Mouse (Mus musculus) stomach, embryonic 16.5 days (tissue): ENCODE measurements around the gene Gm20518. TPM values are rescaled to one million over a fixed set of nuclear protein-coding genes. Genes with fewer than 3 reads are reported as not detected.

ENCODE experiments used
- ATAC-seq: fragments of 200-750 bp; cut with Nextera tagmentation; 2 replicates; pipeline ENCODE4 v1.8.0; 2017; ENCODE audit warnings: moderate number of reproducible peaks, moderate TSS enrichment; ENCODE audit not compliant: insufficient read depth, low FRiP score
- H3K27ac ChIP-seq: fragments of 300-500 bp; sonication (generic); 2 replicates; pipeline ENCODE4 v1.5.1; 2014; ENCODE audit warnings: low read length
- H3K27me3 ChIP-seq: fragments of 300-500 bp; sonication (generic); 2 replicates; pipeline ENCODE4 v1.6.1; 2014; ENCODE audit warnings: low read length, control low read depth, mixed read lengths; ENCODE audit not compliant: control insufficient read depth, insufficient read depth
- H3K36me3 ChIP-seq: fragments of 300-500 bp; sonication (generic); 2 replicates; pipeline ENCODE4 v1.6.1; 2014; ENCODE audit warnings: low read length; ENCODE audit not compliant: control insufficient read depth, insufficient read depth
- H3K4me1 ChIP-seq: fragments of 300-500 bp; sonication (generic); 2 replicates; pipeline ENCODE4 v1.6.1; 2014; ENCODE audit warnings: low read length, control low read depth, mixed read lengths; ENCODE audit not compliant: control insufficient read depth, insufficient read depth
- H3K4me2 ChIP-seq: fragments of 300-500 bp; sonication (generic); 2 replicates; pipeline ENCODE4 v1.6.1; 2014; ENCODE audit warnings: low read depth, low read length, mixed read lengths
- H3K4me3 ChIP-seq: fragments of 300-500 bp; sonication (generic); replicated peaks from 2 replicates; pipeline ENCODE4 v1.5.1; 2014; ENCODE audit warnings: mild to moderate bottlenecking, low read length
- H3K9ac ChIP-seq: fragments of 300-500 bp; sonication (generic); 2 replicates; pipeline ENCODE4 v1.6.1; 2014; ENCODE audit warnings: low read length
- H3K9me3 ChIP-seq: fragments of 300-500 bp; sonication (generic); replicated peaks from 2 replicates; pipeline ENCODE4 v1.6.1; 2016; ENCODE audit warnings: low read length, control low read depth; ENCODE audit not compliant: control insufficient read depth
- WGBS: fragments of 180-500 bp; shearing (Covaris S2); extraction: QIAGEN DNeasy Blood & Tissue Kit; methylation state at CpG from one replicate; pipeline ENCODE4 v1.1.7; 2014; 5-methylcytosine and 5-hydroxymethylcytosine counted together
- polyA plus RNA-seq: library from polyadenylated mRNA; unstranded; fragments of >200 nt; fragmentation: Nextera tagmentation; extraction: Ambion mirVana; gene quantifications from 2 replicates; pipeline ENCODE4 v1.2.1, GENCODE M21; 2015

The Gm20518 gene
- polyA plus RNA-seq, 1 experiment from 2014 or later, result 0.32 TPM

- no peak overlapping the region for H3K27ac ChIP-seq
- no peak overlapping the region for H3K4me3 ChIP-seq
- H3K36me3 ChIP-seq, result no peaks in the 10 kb centered on the region
- H3K4me2 ChIP-seq, result no peak overlapping the region
- WGBS, result 68% methylated on average over 10 of the region's 10 CpGs
- peaks cover 52% of the 10 kb centered on the region for H3K27me3 ChIP-seq
- ATAC-seq, result no peak
- no peak overlapping the region for H3K9ac ChIP-seq
- H3K9me3 ChIP-seq, result no peaks in the 10 kb centered on the region
- 0 out of 2 replicates have a peak, but pooled peaks cover 5% of the 10 kb centered on the region for H3K4me1 ChIP-seq
Observed at GRCm38 (mm10) chr16:17830385-17831178, 60.9 kb downstream of the Gm20518 start.

- Histone ChIP-seq H3K4me3 (no peak overlapping the region), H3K27me3 (peaks cover 35% of the 10 kb centered on the region), H3K9ac (no peak overlapping the region), H3K9me3 (no peaks in the 10 kb centered on the region), H3K27ac (no peak overlapping the region), H3K36me3 (no peaks in the 10 kb centered on the region), H3K4me1 (0 out of 2 replicates have a peak, but pooled peaks cover 5% of the 10 kb centered on the region), H3K4me2 (no peak overlapping the region)
- ATAC-seq, result no peak
- 69% methylated on average over 3 of the region's 3 CpGs for WGBS
Observed at GRCm38 (mm10) chr16:17828867-17829266, 62.6 kb downstream of the Gm20518 start.

DNA sequence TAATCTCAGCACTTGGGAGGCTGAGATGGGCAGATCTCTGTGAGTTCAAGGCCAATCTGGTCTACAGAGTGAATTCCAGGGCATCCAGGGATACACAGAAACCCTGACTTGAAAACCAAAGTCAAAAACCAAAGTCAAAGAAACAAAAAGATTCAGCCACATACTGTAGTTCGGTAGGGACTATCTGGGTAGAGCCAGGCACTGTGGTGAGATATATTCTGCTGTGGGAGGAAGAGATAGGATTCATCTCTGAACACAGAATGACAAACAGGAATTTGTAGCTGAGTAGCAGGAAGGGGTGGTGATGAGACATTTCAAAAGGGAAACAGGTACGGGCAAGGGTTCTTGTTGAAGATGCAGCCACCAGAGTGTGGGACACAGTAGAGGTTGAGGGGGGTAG, 63.2 kb downstream of the Gm20518 start:
- no peak for ATAC-seq
- no peaks in the 10 kb centered on the region for H3K9me3 ChIP-seq
- 0 out of 2 replicates have a peak, but pooled peaks cover 4% of the 10 kb centered on the region for H3K4me1 ChIP-seq
- no peak overlapping the region for H3K9ac ChIP-seq
- no peak overlapping the region for H3K4me2 ChIP-seq
- no peak overlapping the region for H3K4me3 ChIP-seq
- WGBS, result 84% methylated on average over 2 of the region's 2 CpGs
- H3K36me3 ChIP-seq, result no peaks in the 10 kb centered on the region
- peaks cover 29% of the 10 kb centered on the region for H3K27me3 ChIP-seq
- H3K27ac ChIP-seq, result no peak overlapping the region

DNA sequence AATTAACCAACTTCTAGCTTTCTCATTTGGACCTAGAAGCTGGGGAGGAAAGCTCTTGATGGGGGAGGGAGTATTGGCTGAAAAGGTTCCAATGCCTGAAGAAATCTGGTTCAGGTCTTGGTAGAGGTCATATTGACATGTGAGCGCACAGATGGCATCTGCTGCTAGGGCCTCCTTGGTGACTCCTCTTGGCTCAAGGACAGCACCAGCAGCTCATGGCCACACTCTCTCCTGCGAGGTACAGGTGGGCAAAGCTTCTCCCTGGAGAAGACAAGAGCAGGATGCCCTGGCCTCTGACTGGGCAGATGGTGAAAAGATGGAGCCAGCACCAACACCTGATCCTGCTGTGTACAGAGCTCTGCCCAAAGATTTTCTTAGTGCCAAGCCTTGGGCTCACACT, 65.0 kb downstream of the Gm20518 start:
- Histone ChIP-seq H3K4me3 (no peak overlapping the region), H3K27ac (no peak overlapping the region), H3K4me1 (no peaks in the 10 kb centered on the region), H3K27me3 (peaks cover 12% of the 10 kb centered on the region), H3K9me3 (no peaks in the 10 kb centered on the region), H3K36me3 (no peaks in the 10 kb centered on the region), H3K4me2 (no peak overlapping the region), H3K9ac (no peak overlapping the region)
- 78% methylated on average over 2 of the region's 2 CpGs for WGBS
- no peak for ATAC-seq

GRCm38 (mm10) chr16:17816528-17816927, 74.9 kb downstream of the Gm20518 start:
- 80% methylated on average over 8 of the region's 8 CpGs for WGBS

DNA sequence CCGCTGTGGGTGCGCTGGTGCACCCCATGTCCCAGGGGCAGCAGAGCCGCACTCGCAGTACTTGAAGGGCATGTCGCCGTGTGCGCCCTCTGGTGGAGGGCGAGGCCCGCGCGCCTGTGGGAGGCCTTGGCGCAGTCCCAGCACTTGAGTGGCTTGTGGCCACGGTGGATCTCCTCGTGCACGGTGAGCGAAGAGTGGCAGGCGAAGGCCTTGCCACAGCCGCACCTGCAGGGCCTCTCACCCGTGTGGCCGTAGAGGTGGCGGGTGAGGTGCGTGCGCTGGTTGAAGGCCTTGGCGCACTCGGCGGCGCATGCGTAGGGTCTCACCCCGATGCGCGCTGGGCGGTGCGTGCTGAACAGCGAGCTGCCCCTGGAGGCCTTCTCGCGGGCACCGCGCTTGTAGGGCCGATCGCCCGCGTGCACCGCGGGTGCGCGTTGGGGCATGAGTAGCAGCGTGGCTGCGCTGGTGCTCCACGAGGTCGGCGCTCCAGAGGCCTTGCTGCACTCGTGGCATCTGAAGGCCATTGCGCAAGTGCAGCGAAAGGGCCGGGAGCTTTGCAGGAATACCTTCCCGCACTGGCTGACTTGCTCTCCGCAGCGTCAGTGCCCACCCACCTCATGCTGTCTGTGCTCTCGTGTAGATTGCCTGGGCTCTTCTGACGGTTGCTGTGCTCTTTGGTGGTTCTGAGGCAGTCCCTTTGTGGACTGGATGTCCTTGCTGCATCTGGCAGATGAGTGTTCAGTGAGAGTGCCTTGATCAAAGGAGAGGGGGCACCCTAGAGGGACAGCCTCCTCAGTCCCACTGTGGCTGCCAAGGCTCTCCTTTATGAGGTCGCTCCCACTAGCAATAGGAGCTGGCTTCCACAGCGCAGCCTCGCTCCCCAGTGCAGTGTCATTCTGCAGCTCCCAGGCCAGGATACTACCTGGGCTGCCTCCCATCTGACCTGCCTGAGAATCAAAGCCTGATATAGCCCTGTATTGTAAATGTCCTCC, 75.8 kb downstream of the Gm20518 start:
- Histone ChIP-seq H3K4me1 (no peaks in the 10 kb centered on the region), H3K9me3 (no peaks in the 10 kb centered on the region), H3K4me2 (peak overlapping the region; percentile 89), H3K4me3 (peak overlapping the region; percentile 54), H3K27me3 (no peaks in the 10 kb centered on the region), H3K9ac (peak overlapping the region; percentile 77), H3K36me3 (no peaks in the 10 kb centered on the region), H3K27ac (no peak overlapping the region)
- WGBS, result 2% methylated on average over 63 of the region's 63 CpGs
- peak; percentile 85 for ATAC-seq

More at GRCm38 (mm10) chr16:17816528-17816927, 74.9 kb downstream of the Gm20518 start:
- no peak for ATAC-seq
- no peaks in the 10 kb centered on the region for H3K9me3 ChIP-seq
- no peak overlapping the region for H3K27ac ChIP-seq
- H3K4me1 ChIP-seq, result no peaks in the 10 kb centered on the region
- H3K36me3 ChIP-seq, result no peaks in the 10 kb centered on the region
- no peak overlapping the region for H3K9ac ChIP-seq
- no peaks in the 10 kb centered on the region for H3K27me3 ChIP-seq
- no peak overlapping the region for H3K4me3 ChIP-seq
- no peak overlapping the region for H3K4me2 ChIP-seq

- Histone ChIP-seq H3K27ac (no peak overlapping the region), H3K9me3 (no peaks in the 10 kb centered on the region), H3K4me1 (peaks cover 9% of the 10 kb centered on the region), H3K4me2 (no peak overlapping the region), H3K27me3 (0 out of 2 replicates have a peak, but pooled peaks cover under 1% of the 10 kb centered on the region), H3K36me3 (no peaks in the 10 kb centered on the region), H3K9ac (no peak overlapping the region), H3K4me3 (no peak overlapping the region)
- no peak for ATAC-seq
- WGBS, result 45% methylated on average over 4 of the region's 4 CpGs
Observed at GRCm38 (mm10) chr16:17813173-17813572, 78.3 kb downstream of the Gm20518 start.

DNA sequence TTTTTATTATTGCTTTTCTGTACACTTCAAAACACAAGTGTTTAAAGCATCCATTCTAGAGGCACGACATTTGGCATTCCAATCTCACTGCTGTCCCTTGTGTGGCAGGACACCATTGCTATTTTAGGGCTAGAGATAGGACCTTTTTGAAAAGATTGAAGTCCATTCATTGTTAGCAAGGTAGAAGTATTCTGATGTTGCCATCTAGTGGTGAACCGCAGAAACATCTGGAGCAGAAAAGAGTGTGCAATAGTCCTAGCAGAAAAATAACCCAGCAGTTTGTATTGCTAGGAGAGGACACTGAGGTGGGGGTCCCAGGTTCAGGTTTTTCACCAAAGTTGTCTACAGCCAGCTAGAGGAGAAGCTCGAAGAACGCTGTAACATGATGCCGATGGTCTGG, 79.4 kb downstream of the Gm20518 start:
- H3K4me2 ChIP-seq, result no peak overlapping the region
- H3K4me3 ChIP-seq, result no peak overlapping the region
- no peaks in the 10 kb centered on the region for H3K36me3 ChIP-seq
- no peak overlapping the region for H3K27ac ChIP-seq
- no peaks in the 10 kb centered on the region for H3K9me3 ChIP-seq
- 0 out of 2 replicates have a peak, but pooled peaks cover 2% of the 10 kb centered on the region for H3K27me3 ChIP-seq
- WGBS, result 6% methylated on average over 5 of the region's 5 CpGs
- ATAC-seq, result no peak
- H3K4me1 ChIP-seq, result peaks cover 17% of the 10 kb centered on the region
- H3K9ac ChIP-seq, result no peak overlapping the region

GRCm38 (mm10) chr16:17809711-17810110, 81.8 kb downstream of the Gm20518 start:
- ATAC-seq, result peak; percentile 56; the same call in 1 of the 2 replicates
- Histone ChIP-seq H3K4me2 (no peak overlapping the region), H3K9ac (no peak overlapping the region), H3K4me3 (no peak overlapping the region), H3K27me3 (peaks cover 10% of the 10 kb centered on the region), H3K9me3 (no peaks in the 10 kb centered on the region), H3K36me3 (no peaks in the 10 kb centered on the region), H3K4me1 (peaks cover 33% of the 10 kb centered on the region), H3K27ac (peak overlapping the region; percentile 48)
- 18% methylated on average over 7 of the region's 7 CpGs for WGBS
